Mouse (Mus musculus): ENCODE results near the gene Csmd2.

Csmd2 gene

GRCm38 (mm10) chr4:128141161-128142101, 153.8 kb downstream of the Csmd2 start:
- no peak for DNase-seq (ENCODE audit: low read depth, low spot score)

DNA sequence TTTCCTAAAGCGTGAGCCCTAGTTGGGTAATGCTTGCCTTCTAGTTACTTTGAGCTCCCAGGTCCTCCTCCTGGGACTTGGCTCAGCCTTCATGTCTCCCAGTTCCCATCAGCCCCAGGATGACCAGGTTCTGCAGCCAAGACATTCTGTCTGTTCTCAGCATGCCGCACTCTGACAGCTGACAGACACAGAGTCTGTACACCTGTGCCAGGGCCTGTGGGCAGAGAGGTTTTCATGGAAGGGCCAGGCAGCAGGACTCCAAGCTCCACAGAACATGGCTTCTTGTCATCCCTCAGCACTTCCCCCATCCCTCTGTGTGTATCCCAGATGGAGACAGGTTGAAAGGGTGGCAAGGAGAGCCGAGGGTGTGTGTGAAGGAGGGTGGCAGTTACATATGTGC, 154.6 kb downstream of the Csmd2 start:
- DNase-seq (ENCODE audit: low read depth, low spot score): no peak

- no peak for DNase-seq (ENCODE audit: low read depth, low spot score)
Observed at GRCm38 (mm10) chr4:128143147-128143546, 155.5 kb downstream of the Csmd2 start.

GRCm38 (mm10) chr4:128149524-128149923, 161.9 kb downstream of the Csmd2 start:
- DNase-seq (ENCODE audit: low read depth, low spot score): no peak

- no peak for DNase-seq (ENCODE audit: low read depth, low spot score)
Observed at GRCm38 (mm10) chr4:128152066-128152465, 164.4 kb downstream of the Csmd2 start.

DNA sequence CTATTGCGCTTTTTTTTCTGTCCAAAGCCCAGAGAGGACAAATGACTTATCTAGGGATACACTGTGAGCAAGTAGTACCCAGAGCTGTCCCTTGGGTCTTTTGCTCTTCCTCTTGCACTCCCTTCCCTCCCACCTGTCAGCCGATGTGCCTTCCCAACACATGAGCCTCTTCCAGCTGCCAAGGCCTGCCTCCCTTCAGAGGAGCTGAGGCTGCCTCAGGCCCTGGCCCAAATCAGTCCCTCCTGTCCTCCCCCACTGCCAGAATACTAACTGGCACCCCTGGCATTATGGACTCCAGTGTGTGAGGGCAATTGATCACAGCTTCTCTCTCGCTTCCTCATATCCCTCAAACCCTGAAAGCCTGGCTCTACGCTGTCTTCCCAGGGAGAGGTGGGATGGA, 165.5 kb downstream of the Csmd2 start:
- no peak for DNase-seq (ENCODE audit: low read depth, low spot score)

GRCm38 (mm10) chr4:128155226-128155625, 167.6 kb downstream of the Csmd2 start:
- DNase-seq (ENCODE audit: low read depth, low spot score): peak; percentile 59

GRCm38 (mm10) chr4:128160656-128161055, 173.0 kb downstream of the Csmd2 start:
- no peak for DNase-seq (ENCODE audit: low read depth, low spot score)

DNA sequence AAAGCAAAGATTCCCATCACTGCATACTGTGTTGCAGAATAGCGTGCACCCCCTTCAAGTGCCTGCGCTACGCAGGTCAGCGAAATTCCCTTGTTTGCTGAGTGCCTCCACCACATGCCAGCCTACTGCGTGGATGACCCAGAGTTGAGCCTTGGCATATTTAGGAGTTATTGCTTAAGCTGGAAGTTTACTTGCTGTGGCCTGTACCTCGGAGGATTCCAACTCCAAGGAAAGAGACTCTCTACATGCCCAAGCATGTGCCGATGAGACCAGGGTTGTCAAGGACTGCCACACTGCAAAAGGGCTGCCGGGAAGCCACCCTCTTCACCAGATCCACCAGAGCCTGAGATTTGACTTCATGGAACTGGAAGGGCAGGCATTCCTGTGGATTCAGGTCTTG, 182.5 kb downstream of the Csmd2 start:
- no peak for DNase-seq (ENCODE audit: low read depth, low spot score)

DNA sequence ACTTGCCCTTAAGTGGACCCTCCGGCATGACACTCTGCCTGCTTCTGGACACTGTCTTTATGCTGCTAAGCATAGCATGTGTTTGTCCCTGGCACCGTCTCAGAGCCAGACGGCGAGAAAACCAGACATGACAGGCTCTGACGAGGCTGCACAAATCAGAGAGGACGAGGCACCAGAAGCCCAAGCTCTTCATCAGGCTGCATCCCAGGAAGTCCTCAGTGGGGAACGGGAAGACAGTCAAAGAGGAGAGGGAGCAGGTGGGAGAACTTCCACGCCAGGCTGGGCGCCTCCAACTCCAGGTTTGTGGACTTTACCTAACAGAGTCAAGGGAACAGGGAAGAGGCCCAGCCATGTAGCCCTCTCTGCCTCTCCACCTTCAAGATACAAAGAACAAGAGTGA, 183.6 kb downstream of the Csmd2 start:
- DNase-seq (ENCODE audit: low read depth, low spot score): no peak

DNA sequence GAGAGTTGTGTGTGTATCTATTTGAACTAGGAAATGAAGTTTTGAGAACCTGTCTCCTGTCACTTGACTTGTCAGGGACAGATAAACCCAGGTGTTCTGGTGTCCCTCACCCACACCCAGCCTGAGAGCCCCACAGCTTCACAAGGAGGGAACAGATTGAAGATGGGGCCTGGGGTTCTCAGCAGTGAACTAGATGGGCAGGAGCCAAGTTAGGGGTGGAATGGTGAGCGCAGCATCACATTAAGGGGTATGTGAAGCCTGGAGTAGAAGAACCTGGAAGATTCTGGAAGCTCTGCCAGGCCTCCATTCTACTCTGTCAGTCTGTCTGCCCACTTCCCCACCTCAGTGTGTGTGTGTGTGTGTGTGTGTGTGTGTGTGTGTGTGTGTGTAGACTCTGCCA, 184.0 kb downstream of the Csmd2 start:
- DNase-seq (ENCODE audit: low read depth, low spot score): no peak

GRCm38 (mm10) chr4:128178974-128179373, 191.3 kb downstream of the Csmd2 start:
- DNase-seq (ENCODE audit: low read depth, low spot score): no peak

GRCm38 (mm10) chr4:128179581-128179980, 191.9 kb downstream of the Csmd2 start:
- no peak for DNase-seq (ENCODE audit: low read depth, low spot score)

- no peak for DNase-seq (ENCODE audit: low read depth, low spot score)
Observed at GRCm38 (mm10) chr4:128184747-128185146, 197.1 kb downstream of the Csmd2 start.

- no peak for DNase-seq (ENCODE audit: low read depth, low spot score)
Observed at GRCm38 (mm10) chr4:128194454-128194853, 206.8 kb downstream of the Csmd2 start.

- DNase-seq (ENCODE audit: low read depth, low spot score): no peak
Observed at GRCm38 (mm10) chr4:128217991-128218595, 230.4 kb downstream of the Csmd2 start.

DNA sequence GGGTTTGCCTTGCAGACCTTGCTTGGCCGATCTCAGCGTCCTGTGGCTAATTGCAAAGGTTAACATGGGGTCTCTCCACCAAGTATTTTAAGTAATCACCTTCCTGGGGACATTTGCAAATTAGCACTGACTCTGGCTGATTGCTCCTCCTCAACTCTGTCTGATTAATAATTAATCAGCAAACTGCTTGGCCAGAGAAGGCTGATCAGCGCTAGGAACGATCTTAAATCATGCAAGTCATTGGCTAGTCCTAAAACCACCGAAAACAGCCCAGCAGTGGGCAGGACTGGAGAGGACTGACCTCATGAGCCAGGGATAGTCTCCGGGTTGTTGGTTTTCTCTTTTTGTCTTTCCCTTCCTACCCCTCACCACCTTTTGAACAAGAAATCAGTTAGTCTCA, 236.8 kb downstream of the Csmd2 start:
- DNase-seq (ENCODE audit: low read depth, low spot score): no peak

GRCm38 (mm10) chr4:128227377-128228316, 240.0 kb downstream of the Csmd2 start:
- DNase-seq (ENCODE audit: low read depth, low spot score): peak; percentile 39

- DNase-seq (ENCODE audit: low read depth, low spot score): no peak
Observed at GRCm38 (mm10) chr4:128233458-128233857, 245.8 kb downstream of the Csmd2 start.

DNA sequence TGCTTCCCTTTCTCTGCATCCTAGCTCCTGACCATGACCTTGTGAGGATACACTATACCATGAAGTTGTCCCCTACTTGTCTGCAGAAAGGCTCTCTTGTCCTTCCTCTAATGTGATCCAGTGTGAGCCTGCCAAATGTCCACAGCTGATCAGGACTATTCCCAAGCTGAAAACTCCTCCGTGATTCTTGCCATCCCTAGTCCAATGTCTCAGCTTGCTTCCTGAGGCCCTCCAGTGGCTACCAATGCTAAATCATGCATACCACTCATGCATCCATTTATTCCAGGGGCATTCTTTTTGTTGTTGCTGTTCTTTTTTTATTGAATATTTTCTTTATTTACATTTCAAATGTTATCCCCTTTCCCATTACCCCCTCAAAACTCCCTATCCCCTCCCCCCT, 251.5 kb downstream of the Csmd2 start:
- no peak for DNase-seq (ENCODE audit: low read depth, low spot score)

- DNase-seq (ENCODE audit: low read depth, low spot score): no peak
Observed at GRCm38 (mm10) chr4:128241075-128241853, 253.6 kb downstream of the Csmd2 start.
